Mouse (Mus musculus): ENCODE measurements at regions not wholly inside any gene's neighbourhood (a gene's known extent, or its start where the extent isn't known, plus 50 kb on each side); places are given as distances from the start of the nearest gene placed in this dataset.

DNA sequence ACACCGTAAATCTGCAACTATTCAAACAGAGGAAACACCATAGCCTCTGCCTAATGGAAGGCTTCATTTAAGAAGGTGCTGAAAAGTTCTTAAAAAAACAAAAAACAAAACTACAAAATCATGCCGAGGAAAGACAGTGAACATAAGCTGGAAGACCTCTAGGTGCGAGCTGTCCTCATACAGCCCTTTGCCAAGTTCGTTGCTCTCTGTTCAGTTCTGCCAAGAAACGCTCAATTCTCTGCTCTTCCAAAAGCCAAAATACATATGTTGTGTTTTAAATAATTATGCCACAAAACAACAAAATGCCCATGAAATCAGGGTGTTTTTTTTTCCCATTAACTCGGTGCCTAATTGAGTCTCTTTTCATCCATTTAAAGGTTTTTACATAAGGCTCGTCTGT, 134.8 kb upstream of the Gbe1 start:
- TF ChIP-seq GATA1 (IDR thresholded peaks at IDR 0.05; ENCODE audit: low read depth, low read length) (no peak), ZMIZ1 (IDR thresholded peaks at IDR 0.05; ENCODE audit: low read depth, low read length) (no peak), POLR2A (IDR thresholded peaks at IDR 0.05; ENCODE audit: control insufficient read depth in 1 of 2, insufficient read depth in 1 of 2, low read depth in 1 of 2, low read length in 2 of 2, poor library complexity in 1 of 2) (no peak), NELFE (IDR thresholded peaks at IDR 0.05; ENCODE audit: low read depth, low read length) (no peak), POLR2AphosphoS2 (IDR thresholded peaks at IDR 0.05; ENCODE audit: low read length) (no peak), SMC3 (IDR thresholded peaks at IDR 0.05; ENCODE audit: low read depth, low read length) (no peak), CTCF (IDR thresholded peaks at IDR 0.05 in 2 of 3, conservative IDR thresholded peaks at IDR 0.05 in 1 of 3; ENCODE audit: control insufficient read depth in 1 of 3, insufficient read depth in 1 of 3, low read depth in 2 of 3, low read length in 3 of 3, poor library complexity in 1 of 3, severe bottlenecking in 1 of 3) (no peak), MYB (IDR thresholded peaks at IDR 0.05; ENCODE audit: low read depth, low read length) (no peak), UBTF (IDR thresholded peaks at IDR 0.05; ENCODE audit: borderline replicate concordance, insufficient read depth, low read depth, low read length) (no peak)

All from MEL (cell line).